Mouse (Mus musculus) inflammation-experienced regulatory T-cells, adult 6 months (primary cell): ENCODE measurements around the gene Tll2. TPM values are rescaled to one million over a fixed set of nuclear protein-coding genes. Genes with fewer than 3 reads are reported as not detected.

Experiments
- ATAC-seq: one replicate; pipeline ENCODE4 v1.8.0; 2017
- polyA plus RNA-seq, 3 experiments: library from polyadenylated mRNA; unstranded; fragments of 100-300 nt; shearing (Covaris generic); gene quantifications; one replicate each; pipeline ENCODE4 v1.2.1; 2017

Tll2 gene
- not detected for polyA plus RNA-seq

DNA sequence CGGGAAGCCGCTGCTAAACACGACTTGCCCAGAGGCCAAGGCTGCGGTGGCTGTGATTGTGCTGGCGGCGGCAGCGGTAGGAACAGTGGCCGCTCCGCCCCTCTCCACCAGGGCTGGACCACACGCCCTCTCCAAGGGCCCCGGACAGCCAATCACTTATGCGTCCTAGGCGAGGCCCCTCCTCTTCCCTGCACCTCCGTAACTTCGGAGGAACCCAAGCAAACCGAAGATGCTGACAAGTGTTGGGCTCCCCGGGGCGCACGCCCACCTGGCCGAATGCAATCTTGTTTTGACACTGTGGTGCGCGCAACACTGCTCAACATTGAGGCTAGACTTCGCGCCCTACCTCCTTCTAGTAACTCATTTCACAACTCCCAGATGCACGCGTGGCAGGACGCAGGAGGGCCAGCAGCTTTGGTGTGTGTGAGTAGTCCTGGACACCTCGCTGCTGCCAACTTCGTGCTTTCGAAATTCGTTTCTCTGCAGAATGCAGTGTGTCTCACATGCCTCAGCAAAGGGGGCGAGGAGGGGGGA, at the start of gene Tll2:
TSS of gene Tll2 (minus strand) at position 25 of the 534 bp plus-strand sequence.
- ATAC-seq, result peak; percentile 63

DNA sequence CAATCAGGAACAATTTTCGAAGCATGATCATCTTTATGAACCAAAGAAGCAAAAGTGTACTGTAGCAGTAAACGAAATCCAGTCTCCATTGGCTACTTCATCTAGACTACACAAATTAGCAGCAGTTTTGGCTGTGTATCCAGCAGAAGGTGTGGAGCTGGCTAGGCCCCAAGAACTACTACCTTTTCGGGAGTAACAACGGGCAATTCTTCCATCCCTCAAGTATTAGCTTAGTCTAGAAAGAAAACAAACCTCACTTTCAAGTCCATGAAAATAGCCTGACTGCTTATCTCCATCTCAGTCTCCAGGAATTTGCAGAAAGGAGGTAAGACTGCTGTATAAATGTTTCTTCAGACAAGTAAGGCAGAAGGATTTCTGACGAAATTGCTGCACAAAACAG, 47.9 kb upstream of the Tll2 start:
- ATAC-seq, result no peak

DNA sequence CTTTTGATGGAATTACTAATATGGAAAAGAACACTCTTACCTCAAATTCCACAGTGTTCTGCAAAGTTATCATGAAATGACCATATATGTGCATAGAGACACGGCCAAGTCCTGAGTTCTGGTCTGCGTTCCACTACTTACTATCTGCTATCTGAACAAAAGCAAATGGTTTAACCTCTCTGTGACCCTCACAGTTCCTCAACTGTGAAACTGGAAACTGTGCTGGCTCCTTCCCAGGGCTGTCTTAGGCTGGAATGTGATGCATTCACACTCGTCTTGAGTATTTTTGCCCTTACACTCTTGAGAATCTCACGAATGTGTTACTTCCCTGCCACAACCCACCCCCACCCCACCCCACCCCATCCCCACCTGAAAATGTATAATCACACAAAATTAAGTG, 42.3 kb upstream of the Tll2 start:
- ATAC-seq, result no peak

DNA sequence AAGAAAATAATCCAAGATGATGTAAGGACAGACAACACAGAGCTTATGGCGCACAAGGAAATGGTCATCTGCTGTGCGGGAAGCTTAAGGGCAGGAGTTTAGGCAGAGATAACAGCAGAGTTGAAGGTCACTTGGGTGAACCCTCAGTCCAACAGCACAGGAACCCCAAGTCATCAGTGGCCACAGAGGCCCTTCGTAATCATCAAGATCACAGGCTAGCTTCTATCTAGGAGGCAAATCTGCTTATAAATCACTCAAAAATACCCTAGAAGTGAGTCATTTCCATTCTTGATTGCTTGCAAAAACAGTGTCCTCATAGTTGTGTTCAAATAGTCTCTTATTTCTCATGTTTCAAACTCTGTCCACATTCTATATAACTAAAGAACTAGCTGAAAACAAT, 41.6 kb upstream of the Tll2 start:
- no peak for ATAC-seq

DNA sequence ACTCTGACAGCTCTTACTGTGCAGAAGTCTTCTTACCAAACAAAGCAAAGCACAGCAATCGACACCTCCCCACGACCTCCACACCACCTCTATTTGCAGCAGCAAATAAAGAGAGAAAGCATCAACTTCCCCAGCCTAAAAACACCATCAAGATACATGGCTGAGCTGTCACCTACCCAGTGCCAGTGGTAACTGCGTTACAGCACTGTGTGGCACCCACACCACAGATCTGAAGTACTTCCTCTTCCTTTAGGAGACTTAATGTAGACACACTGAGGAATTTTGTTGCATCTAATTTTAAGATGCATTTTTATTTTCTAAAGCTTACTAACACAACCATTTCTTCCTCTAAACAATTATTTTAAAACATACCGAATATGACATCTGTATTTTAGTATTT, 39.6 kb upstream of the Tll2 start:
- ATAC-seq, result no peak

DNA sequence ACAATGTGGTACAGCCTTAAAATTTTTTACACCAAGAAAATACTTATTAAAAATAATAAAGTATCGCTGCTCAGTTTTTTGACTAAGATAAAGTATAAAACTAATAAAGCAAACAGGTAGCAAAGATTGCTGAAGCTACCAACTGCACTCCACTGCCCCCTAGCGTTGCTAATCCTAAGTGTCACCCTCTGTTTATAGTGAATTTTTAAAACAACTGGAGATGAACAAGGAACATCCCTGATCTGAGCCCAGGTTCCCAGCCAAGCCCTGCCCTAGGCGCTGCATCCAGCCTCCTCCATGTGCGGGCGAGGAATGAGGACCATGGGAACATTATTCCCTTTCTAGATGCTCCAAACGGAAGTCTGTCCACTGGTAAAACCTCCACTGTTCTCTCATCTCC, 37.9 kb upstream of the Tll2 start:
- peak; percentile 41 for ATAC-seq

GRCm38 (mm10) chr19:41241997-41242396, 35.4 kb upstream of the Tll2 start:
- ATAC-seq, result no peak

DNA sequence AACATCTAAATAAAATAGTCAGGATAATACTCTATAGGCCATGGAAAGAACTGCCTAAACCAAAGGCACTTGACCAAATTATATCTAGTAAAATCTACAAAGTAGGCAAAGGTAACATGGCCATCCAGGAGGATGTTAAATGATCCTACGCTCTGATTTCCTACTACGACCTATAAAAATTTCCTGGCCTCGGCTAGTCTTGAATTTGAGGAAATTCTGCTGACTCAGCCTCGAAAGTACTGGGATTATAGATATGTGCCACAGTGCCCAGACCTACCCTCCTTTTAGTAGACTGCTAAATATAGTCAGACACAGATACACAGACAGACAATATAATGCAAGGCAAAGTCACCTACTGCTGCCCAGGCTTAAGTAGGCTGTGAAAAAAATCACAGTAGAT, 27.1 kb upstream of the Tll2 start:
- ATAC-seq, result no peak

GRCm38 (mm10) chr19:41208326-41208725, 1.7 kb upstream of the Tll2 start:
- ATAC-seq, result no peak

GRCm38 (mm10) chr19:41206041-41206810, 409 bp downstream of the Tll2 start:
- no peak for ATAC-seq

DNA sequence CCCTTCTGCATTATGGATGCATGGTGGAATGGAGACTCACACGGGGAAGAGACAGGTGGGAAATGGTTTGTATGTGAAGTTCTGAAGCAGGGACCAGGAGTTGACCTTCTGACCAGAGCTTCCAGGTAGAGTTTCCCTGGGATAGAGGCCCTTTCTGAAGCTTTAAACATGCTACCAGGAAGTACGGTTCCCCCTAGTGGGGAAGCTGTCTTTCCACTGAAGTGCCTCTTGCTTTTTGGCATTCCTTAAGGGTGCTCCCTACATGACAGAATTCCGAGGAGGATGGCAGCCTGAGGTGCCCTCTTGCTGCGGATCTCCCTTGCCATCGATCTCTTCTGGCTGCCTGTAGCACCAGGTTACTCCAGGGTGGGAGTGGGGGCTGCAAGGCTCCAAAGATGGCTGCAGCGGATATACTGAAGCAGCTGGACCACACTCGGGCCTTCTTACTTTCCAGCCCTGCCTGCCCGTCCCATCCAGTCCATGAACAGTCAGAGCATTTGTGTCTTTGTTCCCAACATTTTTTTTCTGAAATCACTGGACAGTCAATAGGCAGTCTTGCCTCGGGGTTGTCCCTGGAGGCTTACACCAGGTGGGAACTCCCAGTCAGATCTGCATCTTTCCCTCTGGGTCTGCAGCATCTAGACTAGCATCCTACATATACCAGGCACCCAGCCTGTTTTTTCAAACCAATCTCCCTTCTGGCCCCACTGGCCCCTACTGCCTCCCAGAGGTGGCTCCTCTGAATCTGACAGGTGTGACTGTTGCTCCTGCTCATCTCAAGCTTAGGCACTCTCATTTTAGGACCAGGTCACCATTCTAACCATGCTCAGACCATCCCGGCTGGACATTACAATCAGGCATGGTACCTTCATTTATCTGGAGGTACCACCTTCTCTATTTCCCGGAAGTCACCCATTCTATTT, 2.2 kb downstream of the Tll2 start:
- ATAC-seq, result no peak

DNA sequence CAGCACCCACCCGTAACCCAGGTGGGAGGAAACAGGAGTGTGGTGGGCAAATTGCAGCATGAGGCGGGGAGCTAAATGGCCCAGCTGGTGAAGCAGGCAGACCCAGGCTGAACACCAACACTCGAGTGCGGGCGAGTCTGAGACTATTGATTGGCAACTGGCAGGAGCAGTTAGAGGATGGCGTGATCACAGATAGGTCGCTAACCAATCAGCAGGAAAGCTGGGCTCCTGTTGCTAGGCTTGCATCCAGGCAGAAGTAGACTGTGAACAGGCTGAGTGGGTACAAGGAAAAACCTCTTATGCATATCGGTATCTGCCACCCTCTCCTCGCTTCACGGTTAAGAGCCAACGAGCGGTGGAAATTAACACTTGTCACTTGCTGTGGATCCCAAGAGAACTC, 9.0 kb downstream of the Tll2 start:
- ATAC-seq, result no peak

DNA sequence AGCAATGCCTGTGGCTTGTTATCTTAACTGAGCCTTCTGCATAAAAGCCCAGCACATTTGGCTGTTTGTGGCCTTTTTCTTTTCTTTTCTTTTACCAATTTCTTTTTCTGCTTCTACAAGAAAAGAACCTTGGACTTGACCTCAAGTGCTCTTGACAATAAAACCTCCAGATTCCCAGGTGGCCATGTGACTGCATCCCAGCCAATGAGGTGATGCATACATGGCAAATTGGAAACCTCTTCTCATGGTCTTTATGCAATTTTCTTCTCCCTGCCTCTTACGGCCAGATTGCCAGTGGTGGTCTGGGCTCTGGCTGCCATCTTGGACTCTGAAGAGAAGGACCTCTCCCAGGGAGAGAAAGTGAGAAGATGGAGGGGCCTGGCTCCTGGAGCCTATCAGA, 13.3 kb downstream of the Tll2 start:
- ATAC-seq, result no peak

GRCm38 (mm10) chr19:41192953-41193352, 13.7 kb downstream of the Tll2 start:
- no peak for ATAC-seq

DNA sequence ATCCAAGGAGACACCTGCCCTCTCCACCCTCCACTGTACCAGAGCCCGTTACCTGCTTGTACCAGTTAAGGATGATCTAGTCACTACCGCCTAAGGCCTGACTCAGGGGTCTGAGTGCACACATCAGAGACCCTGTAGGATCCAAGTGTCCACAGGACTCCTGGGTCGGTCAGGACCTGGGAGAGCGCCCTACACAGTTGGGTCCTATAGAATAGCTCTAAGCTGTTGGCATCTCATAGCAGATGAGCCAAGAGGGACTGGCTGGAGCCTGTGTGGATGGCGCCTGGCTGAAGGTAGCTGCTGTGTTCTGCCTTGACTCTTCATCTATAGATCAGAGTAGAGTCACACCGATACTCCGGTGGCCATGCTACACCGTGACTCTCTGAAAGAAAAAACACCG, 14.9 kb downstream of the Tll2 start:
- ATAC-seq, result no peak

GRCm38 (mm10) chr19:41190876-41191434, 15.7 kb downstream of the Tll2 start:
- no peak for ATAC-seq

- ATAC-seq, result no peak
These were observed 29.3 kb downstream of the Tll2 start for GRCm38 (mm10) chr19:41177331-41177730.

DNA sequence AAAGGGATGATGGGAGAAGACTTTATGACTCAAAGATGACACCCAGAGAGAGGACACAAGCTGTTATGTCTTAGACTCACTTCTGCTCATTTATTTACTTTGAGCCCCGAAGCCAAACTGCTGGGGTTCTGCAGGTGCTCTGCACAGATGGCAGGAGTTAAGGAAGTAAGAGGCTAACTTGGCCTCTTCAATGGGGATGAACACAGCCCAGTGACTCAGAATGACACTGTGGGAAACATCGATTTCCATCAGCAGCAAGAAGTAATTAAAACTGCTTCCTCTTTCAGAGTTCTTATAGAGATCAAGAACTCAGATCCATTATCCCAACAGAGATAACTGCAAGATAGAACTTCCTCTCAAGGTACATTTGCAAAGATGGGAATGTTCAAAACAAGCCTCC, 29.8 kb downstream of the Tll2 start:
- no peak for ATAC-seq

GRCm38 (mm10) chr19:41165914-41166235, 40.8 kb downstream of the Tll2 start:
- ATAC-seq, result no peak

- no peak for ATAC-seq
These were observed 41.3 kb downstream of the Tll2 start for GRCm38 (mm10) chr19:41165144-41165913.

DNA sequence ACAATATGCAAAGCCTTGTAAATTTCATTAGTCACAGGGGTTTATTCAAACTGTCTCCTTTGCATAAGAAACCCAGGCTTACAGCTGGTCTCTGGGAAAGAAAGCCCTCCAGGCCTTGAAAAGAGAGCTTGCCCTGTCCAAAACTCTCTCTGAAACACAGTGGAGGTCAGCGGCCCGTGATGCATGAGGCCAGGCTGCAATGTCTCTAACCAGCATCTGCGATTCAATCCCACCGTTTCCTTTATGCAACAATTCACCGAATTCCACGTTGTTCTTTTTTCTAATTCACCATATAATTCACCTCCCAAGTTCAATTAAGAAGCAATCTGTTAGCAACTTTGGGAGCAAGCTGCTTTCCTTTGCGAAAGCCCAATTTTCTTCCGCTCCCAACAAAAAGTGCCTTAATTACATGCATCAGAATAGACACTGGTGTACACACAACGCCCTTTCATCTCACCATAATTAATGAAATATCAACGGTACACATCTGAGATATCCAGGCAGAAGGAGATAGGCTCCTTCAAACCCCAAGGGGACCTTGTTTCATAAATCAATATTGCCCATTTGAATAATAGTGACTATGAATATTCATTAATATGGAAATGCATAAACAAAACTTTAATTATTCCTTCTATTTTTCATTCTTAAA, 42.1 kb downstream of the Tll2 start:
- ATAC-seq, result no peak

DNA sequence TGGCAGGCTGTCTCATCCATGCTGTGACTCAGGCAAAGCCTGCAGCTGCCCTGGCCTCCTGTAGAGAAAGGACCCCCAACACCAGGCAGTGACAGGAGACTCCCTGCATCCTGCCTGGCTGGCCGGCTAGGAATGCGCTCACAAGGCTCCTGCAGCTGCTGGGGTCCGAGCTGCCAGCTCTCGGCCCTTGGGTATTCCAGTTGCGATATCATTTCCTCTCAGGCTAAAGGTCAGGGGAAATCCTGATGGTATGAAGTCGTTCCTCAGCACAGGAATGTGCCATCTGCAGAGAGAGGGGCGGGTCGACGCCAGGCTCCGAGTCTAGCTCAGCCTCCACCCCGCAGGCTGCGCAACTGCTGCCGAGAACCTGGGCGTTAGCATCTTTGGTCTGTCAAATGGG, 46.2 kb downstream of the Tll2 start:
- ATAC-seq, result no peak
